Mouse (Mus musculus) CH12.LX (cell line): ENCODE measurements around the gene Polr3g. TPM values are rescaled to one million over a fixed set of nuclear protein-coding genes. Genes with fewer than 3 reads are reported as not detected.
A peak's percentile ranks its signal among the peaks of the same experiment; 100 is the strongest.

Source experiments
- DNase-seq: peaks from one replicate; pipeline ENCODE4 v3.0.0-alpha.2; 2013; ENCODE audit errors: extremely low read depth
- H3K27ac ChIP-seq: 2 replicates; pipeline ENCODE4 v1.5.1; 2012; ENCODE audit warnings: low read depth, mild to moderate bottlenecking, control low read depth, moderate library complexity; ENCODE audit not compliant: insufficient read depth
- H3K27me3 ChIP-seq: replicated peaks from 2 replicates; pipeline ENCODE3; 2012; ENCODE audit warnings: inconsistent platforms
- H3K36me3 ChIP-seq, 2 experiments: replicated peaks in 1 of 2; 2 replicates each; pipeline versions ENCODE3 to v1.6.1; 2012; ENCODE audit warnings: inconsistent platforms in 1 of 2, low read length in 1 of 2, mild to moderate bottlenecking in 1 of 2, mixed read lengths in 1 of 2, moderate library complexity in 1 of 2; ENCODE audit not compliant: control insufficient read depth in 1 of 2, insufficient read depth in 1 of 2
- H3K4me1 ChIP-seq, 2 experiments: 2 replicates each; pipeline ENCODE4 v1.6.1; 2012; ENCODE audit warnings: inconsistent platforms in 1 of 2, moderate library complexity in 1 of 2; ENCODE audit not compliant: insufficient read depth in 2 of 2, control insufficient read depth in 1 of 2
- H3K4me2 ChIP-seq: 2 replicates; pipeline ENCODE4 v1.6.1; 2012; ENCODE audit warnings: low read depth, mild to moderate bottlenecking, control low read depth; ENCODE audit not compliant: poor library complexity, insufficient read depth, severe bottlenecking
- H3K4me3 ChIP-seq, 3 experiments: fragments of 150-350 bp in 1 of 3; sonication (generic) in 1 of 3; replicated peaks in 1 of 3; 2 replicates each; pipeline versions ENCODE3 to v1.5.1; 2011 to 2012; ENCODE audit warnings: low read depth in 2 of 3, low read length in 2 of 3, mild to moderate bottlenecking in 2 of 3, moderate library complexity in 2 of 3, control low read depth in 1 of 3, improper control_type of control experiment in 1 of 3, inconsistent platforms in 1 of 3, mixed read lengths in 1 of 3; ENCODE audit not compliant: poor library complexity in 1 of 3
- H3K79me2 ChIP-seq: replicated peaks from 2 replicates; pipeline ENCODE4 v1.6.1; 2012; ENCODE audit warnings: mild to moderate bottlenecking, moderate library complexity; ENCODE audit not compliant: control insufficient read depth, poor library complexity, insufficient read depth, severe bottlenecking; ENCODE audit errors: extremely low read depth
- H3K9ac ChIP-seq: 2 replicates; pipeline ENCODE4 v1.6.1; 2012; ENCODE audit warnings: low read depth, mild to moderate bottlenecking, control low read depth, moderate library complexity; ENCODE audit not compliant: insufficient read depth
- H3K9me3 ChIP-seq: replicated peaks from 2 replicates; pipeline ENCODE3; 2012; ENCODE audit warnings: low read length, inconsistent platforms, mixed read lengths
- BHLHE40 ChIP-seq: IDR thresholded peaks from 2 replicates; pipeline ENCODE4 v1.6.1; 2011; ENCODE audit warnings: mild to moderate bottlenecking, low read depth, low read length, improper control_type of control experiment
- CHD1 ChIP-seq: IDR thresholded peaks from 2 replicates; pipeline ENCODE4 v1.6.1; 2012; ENCODE audit warnings: low read depth, low read length, improper control_type of control experiment, inconsistent platforms
- EP300 ChIP-seq: IDR thresholded peaks from 2 replicates; pipeline ENCODE4 v1.6.1; 2011; ENCODE audit warnings: low read length, improper control_type of control experiment
- ETS1 ChIP-seq: conservative IDR thresholded peaks from 2 replicates; pipeline ENCODE4 v1.6.1; 2012; ENCODE audit warnings: low read depth, mild to moderate bottlenecking, inconsistent platforms, low read length, improper control_type of control experiment, moderate library complexity
- IRF4 ChIP-seq: IDR thresholded peaks from 2 replicates; pipeline ENCODE4 v1.6.1; 2014; ENCODE audit warnings: low read depth, mild to moderate bottlenecking, inconsistent platforms, low read length, improper control_type of control experiment
- JUN ChIP-seq: IDR thresholded peaks from 2 replicates; pipeline ENCODE4 v1.6.1; 2011; ENCODE audit warnings: low read depth, mild to moderate bottlenecking, low read length, improper control_type of control experiment, moderate library complexity; ENCODE audit not compliant: insufficient read depth
- JUND ChIP-seq: conservative IDR thresholded peaks from 2 replicates; pipeline ENCODE4 v1.6.1; 2011; ENCODE audit warnings: low read depth, low read length, improper control_type of control experiment
- MAFK ChIP-seq: IDR thresholded peaks from 2 replicates; pipeline ENCODE4 v1.6.1; 2011; ENCODE audit warnings: low read length, improper control_type of control experiment; ENCODE audit not compliant: insufficient replicate concordance
- MAZ ChIP-seq: IDR thresholded peaks from 2 replicates; pipeline ENCODE4 v1.6.1; 2012; ENCODE audit warnings: low read depth, mild to moderate bottlenecking, inconsistent platforms, low read length, improper control_type of control experiment, moderate library complexity
- MXI1 ChIP-seq: IDR thresholded peaks from 2 replicates; pipeline ENCODE4 v1.6.1; 2011; ENCODE audit warnings: mild to moderate bottlenecking, low read depth, low read length, improper control_type of control experiment
- NELFE ChIP-seq: IDR thresholded peaks from 2 replicates; pipeline ENCODE4 v1.6.1; 2011; ENCODE audit warnings: low read depth, low read length, improper control_type of control experiment
- NRF1 ChIP-seq: IDR thresholded peaks from 2 replicates; pipeline ENCODE4 v1.6.1; 2014; ENCODE audit warnings: low read depth, mild to moderate bottlenecking, inconsistent platforms, low read length, improper control_type of control experiment, moderate library complexity
- POLR2A ChIP-seq: IDR thresholded peaks from 2 replicates; pipeline ENCODE4 v1.6.1; 2011; ENCODE audit warnings: low read depth, mild to moderate bottlenecking, improper control_type of control experiment, low read length
- POLR2AphosphoS2 ChIP-seq: IDR thresholded peaks from 2 replicates; pipeline ENCODE4 v1.6.1; 2011; ENCODE audit warnings: low read depth, low read length, improper control_type of control experiment
- RAD21 ChIP-seq: IDR thresholded peaks from 2 replicates; pipeline ENCODE4 v1.6.1; 2011; ENCODE audit warnings: low read depth, mild to moderate bottlenecking, low read length, improper control_type of control experiment, moderate library complexity
- RCOR1 ChIP-seq: conservative IDR thresholded peaks from 2 replicates; pipeline ENCODE4 v1.6.1; 2012; ENCODE audit warnings: low read depth, mild to moderate bottlenecking, inconsistent platforms, low read length, improper control_type of control experiment
- SMC3 ChIP-seq: IDR thresholded peaks from 2 replicates; pipeline ENCODE4 v1.6.1; 2011; ENCODE audit warnings: low read depth, low read length, improper control_type of control experiment
- TBP ChIP-seq: conservative IDR thresholded peaks from 2 replicates; pipeline ENCODE4 v1.6.1; 2011; ENCODE audit warnings: low read depth, low read length, improper control_type of control experiment
- UBTF ChIP-seq: IDR thresholded peaks from 2 replicates; pipeline ENCODE4 v1.6.1; 2012; ENCODE audit warnings: low read depth, mild to moderate bottlenecking, inconsistent platforms, low read length, improper control_type of control experiment, moderate library complexity
- USF2 ChIP-seq: conservative IDR thresholded peaks from 2 replicates; pipeline ENCODE4 v1.6.1; 2011; ENCODE audit warnings: low read depth, low read length, improper control_type of control experiment
- ZC3H11A ChIP-seq: IDR thresholded peaks from 2 replicates; pipeline ENCODE4 v1.6.1; 2012; ENCODE audit warnings: low read depth, mild to moderate bottlenecking, inconsistent platforms, low read length, improper control_type of control experiment
- ZMIZ1 ChIP-seq: IDR thresholded peaks from 2 replicates; pipeline ENCODE4 v1.6.1; 2012; ENCODE audit warnings: low read depth, mild to moderate bottlenecking, inconsistent platforms, low read length, improper control_type of control experiment
- dilution Hi-C: fragments of 300-500 bp; cut with MboI; formaldehyde crosslinking; loops from 2 replicates; pipeline ENCODE4 v1.14.3; 2020; ENCODE audit warnings: low sequenced_read_pairs; ENCODE audit not compliant: extremely low pct_unique_long_range_greater_than_20kb, extremely low pct_ligation_motif_present
- in situ Hi-C: fragments of 300-500 bp; cut with MboI; formaldehyde crosslinking; loops from 3 replicates; pipeline ENCODE4 v1.14.3; 2019; ENCODE audit warnings: low sequenced_read_pairs, low pct_ligation_motif_present, low pct_unique_long_range_greater_than_20kb, mixed read lengths
- polyA plus RNA-seq: library from polyadenylated mRNA; unstranded; fragments of >175 nt; gene quantifications from 2 replicates; pipeline ENCODE4 v1.2.1, GENCODE M21; 2012; ENCODE audit warnings: low read depth; ENCODE audit not compliant: insufficient read length
- total RNA-seq, 2 experiments: library from RNA; depleted of rRNA; stranded (reverse); fragments of 300-350 nt in 1 of 2; fragments of >200 nt in 1 of 2; gene quantifications; 2 replicates each; pipeline ENCODE4 v1.2.3; 2012 to 2014

Gene Polr3g
- total and polyA plus RNA-seq, 3 experiments, result 19.1 to 52.5 (median 45.2) TPM

GRCm38 (mm10) chr13:81691606-81692005, 19.2 kb downstream of the Polr3g start:
- TF ChIP-seq UBTF, result no peak
- TF ChIP-seq ZC3H11A, result no peak
- TF ChIP-seq JUN, result no peak
- TF ChIP-seq MAFK, result peak; percentile 89
- TF ChIP-seq, all 38 proteins: peak for 1
- H3K4me1 ChIP-seq, result peaks cover 0 to 21% of the 10 kb centered on the region in 2 experiments; a peak in 2 of 4 replicates
- H3K36me3 ChIP-seq, result peaks cover 11 to 64% of the 10 kb centered on the region in 2 experiments
- no peak overlapping the region; the same call in 1 of the 2 replicates for H3K27ac ChIP-seq
- no peaks in the 10 kb centered on the region for H3K27me3 ChIP-seq
- no peak overlapping the region for H3K9ac ChIP-seq
- no peak overlapping the region for H3K4me2 ChIP-seq
- H3K9me3 ChIP-seq, result no peaks in the 10 kb centered on the region
- in situ Hi-C loops, result no loop called here
- no peaks in the 10 kb centered on the region for H3K79me2 ChIP-seq
- no peak overlapping the region for H3K4me3 ChIP-seq
- dilution Hi-C loops, result no loop called here
- DNase-seq, result peak; percentile 41

GRCm38 (mm10) chr13:81690477-81690876, 20.3 kb downstream of the Polr3g start:
- H3K36me3 ChIP-seq, result peaks cover 14 to 67% of the 10 kb centered on the region in 2 experiments
- no peaks in the 10 kb centered on the region for H3K9me3 ChIP-seq
- no peak overlapping the region for H3K4me3 ChIP-seq
- no peak overlapping the region for H3K9ac ChIP-seq
- dilution Hi-C loops, result no loop called here
- no peaks in the 10 kb centered on the region for H3K79me2 ChIP-seq
- H3K27ac ChIP-seq, result no peak overlapping the region
- no peak for DNase-seq
- H3K4me2 ChIP-seq, result no peak overlapping the region
- no peaks in the 10 kb centered on the region for H3K27me3 ChIP-seq
- no peak for TF ChIP-seq ZC3H11A
- no peak for TF ChIP-seq IRF4
- TF ChIP-seq MXI1, result no peak
- TF ChIP-seq NELFE, result no peak
- TF ChIP-seq NRF1, result no peak
- no peak for TF ChIP-seq USF2
- TF ChIP-seq POLR2AphosphoS2, result no peak
- TF ChIP-seq ZMIZ1, result no peak
- TF ChIP-seq RCOR1, result no peak
- no peak for TF ChIP-seq SMC3
- no peak for TF ChIP-seq MAZ
- TF ChIP-seq JUND, result no peak
- no peak for TF ChIP-seq RAD21
- TF ChIP-seq POLR2A, result no peak
- no peak for TF ChIP-seq EP300
- no peak for TF ChIP-seq ETS1
- no peak for TF ChIP-seq UBTF
- TF ChIP-seq CHD1, result no peak
- TF ChIP-seq TBP, result no peak
- no peak for TF ChIP-seq BHLHE40
- H3K4me1 ChIP-seq, result peaks cover 0 to 16% of the 10 kb centered on the region in 2 experiments; a peak in 2 of 4 replicates
- in situ Hi-C loops, result no loop called here
